Mouse (Mus musculus): ENCODE measurements at regions not wholly inside any gene's neighbourhood (a gene's known extent, or its start where the extent isn't known, plus 50 kb on each side); places are given as distances from the start of the nearest gene placed in this dataset.

DNA sequence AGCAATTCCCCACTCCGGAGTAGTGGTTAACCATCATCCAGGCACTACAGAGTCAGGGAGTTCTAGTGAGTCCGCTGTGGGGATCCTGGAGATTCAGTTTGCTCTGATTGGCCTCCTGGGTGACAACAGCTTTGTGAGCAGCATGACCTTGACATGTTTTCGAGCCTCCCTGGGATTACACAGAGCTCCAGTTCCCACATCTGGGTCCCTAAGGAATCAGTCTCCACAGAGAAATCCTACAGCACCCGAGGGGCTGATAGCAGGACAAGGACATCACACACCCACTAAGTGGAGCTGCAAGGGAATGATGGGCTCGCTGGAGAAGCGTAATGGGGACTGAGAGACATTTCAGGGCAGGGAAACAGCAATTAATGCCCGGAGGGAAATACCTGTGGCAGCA is 351.5 kb upstream of the Mgmt start:
- Histone ChIP-seq H3K36me3 (ENCODE audit: control insufficient read depth in 1 of 2, insufficient read depth in 2 of 2, low read length in 2 of 2) (no peaks in the 10 kb centered on the region), H3K9ac (ENCODE audit: control insufficient read depth, low read depth, low read length, poor library complexity, severe bottlenecking) (no peak overlapping the region), H3K9me3 (replicated peaks; ENCODE audit: insufficient read depth, low read length) (no peaks in the 10 kb centered on the region), H3K79me2 (ENCODE audit: control insufficient read depth, insufficient read depth, low read length, poor library complexity) (no peaks in the 10 kb centered on the region), H3K27ac (ENCODE audit: control insufficient read depth, low read depth, low read length) (no peak overlapping the region), H3K4me3 (ENCODE audit: control insufficient read depth in 1 of 2, insufficient read depth in 1 of 2, low read depth in 2 of 2, low read length in 2 of 2) (no peak overlapping the region), H3K4me1 (ENCODE audit: control insufficient read depth in 1 of 2, insufficient read depth in 2 of 2, low read length in 2 of 2) (no peaks in the 10 kb centered on the region), H3K27me3 (ENCODE audit: control insufficient read depth in 1 of 2, insufficient read depth in 2 of 2, low read length in 2 of 2) (no peaks in the 10 kb centered on the region)
- TF ChIP-seq E2F4 (IDR thresholded peaks at IDR 0.05; ENCODE audit: borderline replicate concordance, low read depth, low read length) = no peak
- TF ChIP-seq RAD21 (IDR thresholded peaks at IDR 0.05; ENCODE audit: low read depth, low read length) = no peak
- TF ChIP-seq MYB (IDR thresholded peaks at IDR 0.05; ENCODE audit: low read depth, low read length) = no peak
- DNase-seq (ENCODE audit: low read depth, low spot score) = no peak

DNA sequence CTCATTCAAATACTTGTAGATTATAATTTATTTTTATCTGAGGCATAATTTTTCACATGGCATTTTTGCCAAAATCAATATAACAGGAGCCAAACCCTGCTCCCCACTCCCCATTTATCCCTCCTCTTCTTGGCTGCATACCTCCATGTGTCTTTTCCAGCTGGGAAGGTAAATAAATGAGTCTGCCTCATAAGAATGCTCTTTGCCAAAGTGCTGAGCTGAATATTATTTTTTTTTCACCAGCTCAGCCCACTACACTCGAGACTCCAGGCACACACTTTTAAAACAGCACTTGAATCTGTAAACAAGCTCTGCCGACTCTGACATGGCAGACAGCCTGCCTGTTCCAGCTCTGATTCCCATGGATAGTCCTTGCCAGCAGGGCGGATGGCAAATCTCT is 346.6 kb upstream of the Mgmt start:
- no peak for DNase-seq (ENCODE audit: low read depth, low spot score)
- no peaks in the 10 kb centered on the region for H3K27me3 ChIP-seq (ENCODE audit: control insufficient read depth in 1 of 2, insufficient read depth in 2 of 2, low read length in 2 of 2)
- H3K27ac ChIP-seq (ENCODE audit: control insufficient read depth, low read depth, low read length) = no peak overlapping the region
- H3K9me3 ChIP-seq (replicated peaks; ENCODE audit: insufficient read depth, low read length) = no peaks in the 10 kb centered on the region
- H3K4me1 ChIP-seq (ENCODE audit: control insufficient read depth in 1 of 2, insufficient read depth in 2 of 2, low read length in 2 of 2) = no peaks in the 10 kb centered on the region
- no peaks in the 10 kb centered on the region for H3K36me3 ChIP-seq (ENCODE audit: control insufficient read depth in 1 of 2, insufficient read depth in 2 of 2, low read length in 2 of 2)
- H3K9ac ChIP-seq (ENCODE audit: control insufficient read depth, low read depth, low read length, poor library complexity, severe bottlenecking) = no peak overlapping the region
- no peak for TF ChIP-seq ZNF384 (IDR thresholded peaks at IDR 0.05; ENCODE audit: low read depth, low read length)
- no peak for TF ChIP-seq RCOR1 (IDR thresholded peaks at IDR 0.05; ENCODE audit: low read depth, low read length)
- TF ChIP-seq GATA1 (IDR thresholded peaks at IDR 0.05; ENCODE audit: low read depth, low read length) = no peak
- TF ChIP-seq MXI1 (IDR thresholded peaks at IDR 0.05; ENCODE audit: low read depth, low read length) = no peak
- no peak for TF ChIP-seq POLR2A (IDR thresholded peaks at IDR 0.05; ENCODE audit: control insufficient read depth in 1 of 2, insufficient read depth in 1 of 2, low read depth in 1 of 2, low read length in 2 of 2, poor library complexity in 1 of 2)
- no peaks in the 10 kb centered on the region for H3K79me2 ChIP-seq (ENCODE audit: control insufficient read depth, insufficient read depth, low read length, poor library complexity)
- no peak overlapping the region for H3K4me3 ChIP-seq (ENCODE audit: control insufficient read depth in 1 of 2, insufficient read depth in 1 of 2, low read depth in 2 of 2, low read length in 2 of 2)

DNA sequence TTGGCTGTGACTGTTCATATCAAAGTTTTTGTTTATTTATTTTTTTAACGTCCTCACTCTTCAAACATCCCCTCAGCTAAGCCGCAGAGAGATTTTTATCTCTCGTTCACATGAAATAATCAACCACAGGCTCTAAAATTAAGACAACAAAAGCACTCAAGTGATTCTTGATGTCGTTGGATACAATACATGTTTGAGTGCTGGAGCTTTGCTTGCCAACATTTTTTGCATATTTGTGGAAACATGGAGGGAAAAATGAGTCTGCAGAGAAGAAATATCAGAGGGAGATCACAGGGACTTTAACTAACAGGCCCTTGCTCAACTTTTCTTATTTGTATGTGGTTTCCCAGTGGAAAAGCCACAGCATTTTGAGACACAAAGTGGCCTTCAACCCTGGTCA is 338.0 kb upstream of the Mgmt start:
- H3K27me3 ChIP-seq (ENCODE audit: control insufficient read depth in 1 of 2, insufficient read depth in 2 of 2, low read length in 2 of 2) = no peaks in the 10 kb centered on the region

DNA sequence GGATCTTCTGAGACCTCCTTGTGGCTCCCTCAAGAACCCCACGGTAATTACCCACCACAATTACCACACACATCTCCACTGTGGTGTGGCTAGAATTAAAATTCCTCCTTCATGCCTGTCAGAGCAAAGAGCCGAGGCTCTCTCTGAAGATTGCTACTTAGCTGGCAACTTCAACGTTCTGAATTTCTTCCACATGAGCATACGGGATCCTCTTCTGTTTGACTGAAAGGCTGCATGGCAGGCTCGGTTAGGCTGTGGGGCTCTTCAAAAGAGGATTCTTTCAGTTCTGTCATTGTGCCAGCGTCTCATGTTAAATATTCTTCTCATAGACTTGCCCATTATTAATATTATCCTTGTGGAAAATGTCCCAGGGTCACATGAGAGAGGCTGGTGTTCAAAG is 334.9 kb upstream of the Mgmt start:
- no peaks in the 10 kb centered on the region for H3K79me2 ChIP-seq (ENCODE audit: control insufficient read depth, insufficient read depth, low read length, poor library complexity)
- no peaks in the 10 kb centered on the region for H3K36me3 ChIP-seq (ENCODE audit: control insufficient read depth in 1 of 2, insufficient read depth in 2 of 2, low read length in 2 of 2)
- no peaks in the 10 kb centered on the region for H3K4me1 ChIP-seq (ENCODE audit: control insufficient read depth in 1 of 2, insufficient read depth in 2 of 2, low read length in 2 of 2)
- no peak for DNase-seq (ENCODE audit: low read depth, low spot score)
- H3K9me3 ChIP-seq (replicated peaks; ENCODE audit: insufficient read depth, low read length) = no peaks in the 10 kb centered on the region
- no peak overlapping the region for H3K9ac ChIP-seq (ENCODE audit: control insufficient read depth, low read depth, low read length, poor library complexity, severe bottlenecking)
- H3K27me3 ChIP-seq (ENCODE audit: control insufficient read depth in 1 of 2, insufficient read depth in 2 of 2, low read length in 2 of 2) = no peaks in the 10 kb centered on the region
- H3K27ac ChIP-seq (ENCODE audit: control insufficient read depth, low read depth, low read length) = no peak overlapping the region
- H3K4me3 ChIP-seq (ENCODE audit: control insufficient read depth in 1 of 2, insufficient read depth in 1 of 2, low read depth in 2 of 2, low read length in 2 of 2) = no peak overlapping the region
- TF ChIP-seq MAX (IDR thresholded peaks at IDR 0.05; ENCODE audit: low read length) (no peak), USF1 (IDR thresholded peaks at IDR 0.05; ENCODE audit: low read depth, low read length) (no peak), POLR2AphosphoS2 (IDR thresholded peaks at IDR 0.05; ENCODE audit: low read length) (no peak), ELF1 (IDR thresholded peaks at IDR 0.05; ENCODE audit: low read depth, low read length) (no peak), TCF12 (IDR thresholded peaks at IDR 0.05; ENCODE audit: low read depth, low read length) (no peak), SIN3A (IDR thresholded peaks at IDR 0.05; ENCODE audit: low read length) (no peak), EP300 (IDR thresholded peaks at IDR 0.05; ENCODE audit: low read depth in 1 of 2, low read length in 2 of 2) (no peak), ZNF384 (IDR thresholded peaks at IDR 0.05; ENCODE audit: low read depth, low read length) (no peak), NELFE (IDR thresholded peaks at IDR 0.05; ENCODE audit: low read depth, low read length) (no peak), CHD2 (IDR thresholded peaks at IDR 0.05; ENCODE audit: low read length) (no peak), MAZ (IDR thresholded peaks at IDR 0.05; ENCODE audit: low read depth, low read length) (no peak), TAL1 (IDR thresholded peaks at IDR 0.05; ENCODE audit: low read length) (no peak), ZMIZ1 (IDR thresholded peaks at IDR 0.05; ENCODE audit: low read depth, low read length) (no peak), GATA1 (IDR thresholded peaks at IDR 0.05; ENCODE audit: low read depth, low read length) (no peak), KAT2A (conservative IDR thresholded peaks at IDR 0.05; ENCODE audit: low read depth, low read length) (no peak), BHLHE40 (IDR thresholded peaks at IDR 0.05; ENCODE audit: borderline replicate concordance, low read depth, low read length) (no peak)

More for the DNA sequence above, 338.0 kb upstream of the Mgmt start:
- TF ChIP-seq ZMIZ1 (IDR thresholded peaks at IDR 0.05; ENCODE audit: low read depth, low read length) (no peak), CTCF (IDR thresholded peaks at IDR 0.05 in 2 of 3, conservative IDR thresholded peaks at IDR 0.05 in 1 of 3; ENCODE audit: control insufficient read depth in 1 of 3, insufficient read depth in 1 of 3, low read depth in 2 of 3, low read length in 3 of 3, poor library complexity in 1 of 3, severe bottlenecking in 1 of 3) (no peak), NELFE (IDR thresholded peaks at IDR 0.05; ENCODE audit: low read depth, low read length) (no peak), ZC3H11A (IDR thresholded peaks at IDR 0.05; ENCODE audit: low read depth, low read length) (no peak)
- Histone ChIP-seq H3K4me3 (ENCODE audit: control insufficient read depth in 1 of 2, insufficient read depth in 1 of 2, low read depth in 2 of 2, low read length in 2 of 2) (no peak overlapping the region), H3K4me1 (ENCODE audit: control insufficient read depth in 1 of 2, insufficient read depth in 2 of 2, low read length in 2 of 2) (no peaks in the 10 kb centered on the region), H3K79me2 (ENCODE audit: control insufficient read depth, insufficient read depth, low read length, poor library complexity) (no peaks in the 10 kb centered on the region), H3K36me3 (ENCODE audit: control insufficient read depth in 1 of 2, insufficient read depth in 2 of 2, low read length in 2 of 2) (no peaks in the 10 kb centered on the region), H3K9ac (ENCODE audit: control insufficient read depth, low read depth, low read length, poor library complexity, severe bottlenecking) (no peak overlapping the region), H3K9me3 (replicated peaks; ENCODE audit: insufficient read depth, low read length) (no peaks in the 10 kb centered on the region), H3K27ac (ENCODE audit: control insufficient read depth, low read depth, low read length) (no peak overlapping the region)
- DNase-seq (ENCODE audit: low read depth, low spot score) = no peak

All from MEL (cell line).